Mouse (Mus musculus): ENCODE measurements around the gene Rftn2. TPM values are rescaled to one million over a fixed set of nuclear protein-coding genes. Genes with fewer than 3 reads are reported as not detected.

The Rftn2 gene
- polyA plus RNA-seq, 1 experiment, result 0.95 TPM

GRCm38 (mm10) chr1:55123561-55123960, 103.0 kb downstream of the Rftn2 start:
- H3K4me1 ChIP-seq (ENCODE audit: control insufficient read depth, insufficient read depth, low read length), result no peaks in the 10 kb centered on the region
- TF ChIP-seq POLR2A (IDR thresholded peaks at IDR 0.05; ENCODE audit: borderline replicate concordance, control insufficient read depth, low read depth, low read length), result no peak
- TF ChIP-seq CTCF (IDR thresholded peaks at IDR 0.05; ENCODE audit: control insufficient read depth, insufficient read depth, low read length), result no peak
- no peak overlapping the region for H3K4me3 ChIP-seq (replicated peaks; ENCODE audit: control insufficient read depth, low read depth, low read length)
- WGBS, result 95% methylated on average over 2 of the region's 2 CpGs
- H3K27ac ChIP-seq (ENCODE audit: control insufficient read depth, insufficient read depth, low read depth, low read length, poor library complexity), result no peak overlapping the region

- Histone ChIP-seq H3K4me3 (replicated peaks; ENCODE audit: control insufficient read depth, low read depth, low read length) (no peak overlapping the region), H3K4me1 (ENCODE audit: control insufficient read depth, insufficient read depth, low read length) (no peaks in the 10 kb centered on the region), H3K27ac (ENCODE audit: control insufficient read depth, insufficient read depth, low read depth, low read length, poor library complexity) (no peak overlapping the region)
- 64% methylated on average over 5 of the region's 5 CpGs for WGBS
- TF ChIP-seq POLR2A (IDR thresholded peaks at IDR 0.05; ENCODE audit: borderline replicate concordance, control insufficient read depth, low read depth, low read length) (no peak), CTCF (IDR thresholded peaks at IDR 0.05; ENCODE audit: control insufficient read depth, insufficient read depth, low read length) (no peak)
Measured at GRCm38 (mm10) chr1:55123046-55123445, 103.5 kb downstream of the Rftn2 start.

Other genes starting within 250 kb of the Rftn2 start
- gene Sf3b1, start 199.3 kb downstream of the Rftn2 start, polyA plus RNA-seq (2011; ENCODE audit: insufficient read depth, insufficient read length, low replicate concordance, missing spikeins), result 73.5 and 113 TPM in 2 replicates
- 4.1 and 9.9 TPM in 2 replicates for gene Coq10b, start 174.0 kb downstream of the Rftn2 start, polyA plus RNA-seq (2011; ENCODE audit: insufficient read depth, insufficient read length, low replicate concordance, missing spikeins)
- 116 and 218 TPM in 2 replicates for gene Hspe1, start 138.7 kb downstream of the Rftn2 start, polyA plus RNA-seq (2011; ENCODE audit: insufficient read depth, insufficient read length, low replicate concordance, missing spikeins)
- gene Hspd1, start 138.5 kb downstream of the Rftn2 start, polyA plus RNA-seq (2011; ENCODE audit: insufficient read depth, insufficient read length, low replicate concordance, missing spikeins), result 92.8 and 131 TPM in 2 replicates
- gene Mob4, start 95.6 kb downstream of the Rftn2 start, polyA plus RNA-seq (2011; ENCODE audit: insufficient read depth, insufficient read length, low replicate concordance, missing spikeins), result 15.2 and 20.8 TPM in 2 replicates
- 1.4 and 1.5 TPM in 2 replicates for gene Mars2, start 10.4 kb upstream of the Rftn2 start, polyA plus RNA-seq (2011; ENCODE audit: insufficient read depth, insufficient read length, low replicate concordance, missing spikeins)
- not detected in 2 replicates for gene Boll, start 136.7 kb upstream of the Rftn2 start, polyA plus RNA-seq (2011; ENCODE audit: insufficient read depth, insufficient read length, low replicate concordance, missing spikeins)
- 0.30 and 2.5 TPM in 2 replicates for gene Plcl1, start 179.1 kb upstream of the Rftn2 start, polyA plus RNA-seq (2011; ENCODE audit: insufficient read depth, insufficient read length, low replicate concordance, missing spikeins)

All from bone marrow, adult 2 months (tissue).